Mouse (Mus musculus) layer of hippocampus, adult 11-12 months (tissue): ENCODE data around the gene Ddc.

Source experiments
- DNase-seq: peaks from one replicate; pipeline ENCODE4 v3.0.0; 2022; ENCODE audit warnings: low spot score

Gene Ddc

DNA sequence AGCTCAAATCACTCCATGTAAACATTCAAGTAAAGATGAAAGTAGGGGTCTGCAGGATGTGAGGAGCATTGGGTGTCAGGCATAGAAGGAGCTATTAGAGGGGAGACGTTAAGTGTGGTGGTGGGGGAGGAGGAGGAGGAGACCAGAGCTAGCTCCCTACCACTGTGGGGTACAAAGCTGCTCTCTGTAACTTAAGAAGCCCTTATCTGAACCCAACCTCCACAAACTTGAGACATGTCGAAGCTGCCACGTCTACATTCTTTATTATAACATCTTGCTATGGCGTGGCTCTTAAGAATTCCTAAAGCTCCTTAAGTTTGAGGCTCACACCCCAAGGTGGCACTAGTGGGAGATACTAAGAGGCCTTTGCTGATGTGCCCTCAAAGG is 20.1 kb downstream of the Ddc start:
- no peak for DNase-seq

DNA sequence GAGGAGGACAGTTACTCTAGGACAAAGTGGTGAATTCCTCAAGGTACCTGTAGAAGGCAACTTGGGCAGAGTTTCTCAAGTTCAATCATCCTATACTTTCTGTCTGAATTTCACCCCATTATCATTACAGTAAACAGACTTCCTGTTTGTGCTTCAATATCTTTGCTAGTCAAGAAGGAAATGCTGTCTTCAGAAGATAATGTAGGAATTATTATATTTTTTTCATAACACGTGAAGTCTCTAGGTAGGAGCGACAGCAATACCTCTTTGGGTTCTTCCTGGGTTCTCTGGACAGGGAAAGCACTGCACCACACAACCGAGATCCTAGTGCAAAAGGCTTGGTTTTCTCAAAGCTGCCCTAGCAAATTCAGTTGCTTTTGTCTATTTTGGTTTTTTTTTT is 21.6 kb downstream of the Ddc start:
- no peak for DNase-seq

DNA sequence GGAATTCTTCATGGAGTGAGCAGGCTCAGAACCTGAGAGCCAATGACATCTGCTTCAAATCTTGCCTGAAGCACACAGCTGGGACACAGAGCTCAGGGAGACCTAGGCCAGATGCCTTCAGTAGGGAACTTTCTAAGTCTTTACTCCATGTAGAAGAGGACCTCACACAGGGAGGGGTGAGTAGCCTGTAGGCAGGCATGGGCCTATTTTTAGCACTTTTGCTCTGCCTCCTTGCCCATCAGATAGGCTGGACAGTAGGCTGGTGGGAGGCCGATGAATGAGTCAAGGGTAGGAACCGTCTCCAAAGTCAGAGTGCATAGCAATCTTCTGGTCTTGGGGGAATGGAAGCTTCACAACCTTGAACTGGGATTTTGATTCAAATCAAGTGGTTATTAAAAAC is 22.7 kb downstream of the Ddc start:
- DNase-seq: no peak

DNA sequence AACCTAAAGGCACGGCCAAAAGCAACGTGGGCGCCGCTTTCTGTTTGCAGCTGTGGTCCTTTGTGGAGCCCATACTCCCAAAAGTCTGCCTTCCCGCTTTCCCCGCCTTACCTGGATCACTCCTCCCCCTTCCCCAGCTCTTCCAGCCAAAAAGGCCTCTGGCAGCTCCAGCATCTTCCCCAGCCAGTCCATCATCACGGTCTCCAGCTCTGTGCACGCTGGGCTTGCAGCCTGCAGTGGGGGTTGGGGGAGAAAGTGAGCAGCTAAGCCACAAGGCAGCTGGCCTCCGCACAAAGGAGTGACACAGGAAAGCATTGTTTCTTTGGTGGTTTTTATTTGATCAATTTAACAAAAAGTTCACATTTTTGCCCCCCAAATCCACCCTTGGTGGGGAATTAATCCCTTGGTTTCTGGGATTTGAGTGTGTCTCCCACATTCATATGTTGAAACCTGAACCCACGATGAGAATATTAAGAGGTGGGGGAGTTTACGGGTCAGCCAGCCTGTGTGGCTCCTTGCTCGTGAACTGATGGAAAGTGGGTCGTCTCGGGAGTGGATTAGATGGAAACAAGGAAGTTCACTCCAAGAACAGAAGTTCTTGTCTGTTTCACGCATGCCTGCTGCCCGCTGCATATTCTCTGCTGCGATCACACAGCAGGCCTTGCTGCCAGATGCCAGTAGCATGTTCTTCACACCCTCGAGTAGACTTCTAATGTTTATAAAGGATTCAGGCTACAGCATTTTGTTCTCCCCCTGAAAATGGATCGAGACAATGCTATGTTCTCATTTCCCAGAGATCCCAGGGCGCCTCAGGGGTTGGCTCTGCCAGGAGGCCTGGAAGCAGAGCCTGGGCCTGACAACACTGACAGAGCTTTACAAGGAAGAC is 24.7 kb downstream of the Ddc start:
- peak; percentile 13 for DNase-seq

DNA sequence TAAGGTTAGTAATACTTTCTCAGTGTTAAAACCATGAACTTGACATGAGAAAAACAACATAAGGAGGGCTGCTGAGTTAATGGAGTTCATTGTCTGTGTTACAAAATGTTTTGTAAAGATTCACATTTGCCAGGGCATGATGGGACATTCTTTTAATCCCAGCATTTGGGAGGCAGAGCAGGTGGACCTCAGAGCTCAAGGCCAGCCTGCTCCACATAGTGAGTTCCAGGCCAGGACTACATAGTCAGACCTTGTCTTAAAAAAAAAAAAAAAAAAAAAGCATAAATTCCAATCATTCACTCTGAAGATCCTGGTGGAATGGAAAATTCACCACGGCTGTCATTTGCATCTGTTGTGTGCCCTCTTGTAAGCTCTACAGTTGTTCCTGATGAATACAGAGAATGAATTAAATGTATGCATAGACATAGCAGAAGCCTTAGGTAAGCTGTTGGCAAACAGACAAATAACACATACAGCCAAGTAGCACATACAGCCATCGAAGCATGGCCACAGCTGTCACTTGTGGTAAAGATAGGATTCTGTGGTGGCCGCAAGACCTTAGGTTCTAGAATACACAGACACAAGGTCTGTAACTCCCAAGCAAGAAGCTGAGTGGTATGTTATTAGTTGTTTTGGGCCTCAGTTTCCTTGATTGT is 25.7 kb downstream of the Ddc start:
- DNase-seq: no peak

DNA sequence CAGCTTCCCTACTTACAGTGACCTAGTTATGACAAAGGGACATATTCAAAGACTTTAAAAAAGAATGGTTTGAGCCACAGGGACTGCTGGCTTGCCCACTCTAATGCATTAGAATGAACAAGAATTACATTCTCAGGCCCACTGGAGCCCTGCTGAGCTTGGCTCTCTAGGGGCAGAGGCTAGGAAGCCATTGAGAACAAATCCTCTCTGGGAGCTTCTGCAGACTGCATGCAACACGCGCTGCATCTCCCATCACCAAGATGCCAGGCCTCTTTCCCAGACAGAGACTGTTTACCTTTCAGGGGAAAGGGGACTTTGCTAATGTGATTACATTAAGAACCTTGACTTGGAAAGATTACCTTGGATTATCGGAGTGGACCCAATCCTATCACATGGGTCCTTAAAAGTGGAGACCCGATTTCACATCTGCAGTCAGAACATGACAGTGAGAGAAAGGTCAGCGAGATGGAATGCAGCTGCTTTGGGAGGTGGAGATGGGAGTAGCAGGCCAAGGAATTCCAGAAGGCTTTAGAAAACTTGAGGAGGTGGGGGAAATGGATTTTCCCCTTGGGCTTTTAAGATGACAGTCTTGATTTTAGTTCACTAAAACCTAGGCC is 26.6 kb downstream of the Ddc start:
- DNase-seq: no peak

DNA sequence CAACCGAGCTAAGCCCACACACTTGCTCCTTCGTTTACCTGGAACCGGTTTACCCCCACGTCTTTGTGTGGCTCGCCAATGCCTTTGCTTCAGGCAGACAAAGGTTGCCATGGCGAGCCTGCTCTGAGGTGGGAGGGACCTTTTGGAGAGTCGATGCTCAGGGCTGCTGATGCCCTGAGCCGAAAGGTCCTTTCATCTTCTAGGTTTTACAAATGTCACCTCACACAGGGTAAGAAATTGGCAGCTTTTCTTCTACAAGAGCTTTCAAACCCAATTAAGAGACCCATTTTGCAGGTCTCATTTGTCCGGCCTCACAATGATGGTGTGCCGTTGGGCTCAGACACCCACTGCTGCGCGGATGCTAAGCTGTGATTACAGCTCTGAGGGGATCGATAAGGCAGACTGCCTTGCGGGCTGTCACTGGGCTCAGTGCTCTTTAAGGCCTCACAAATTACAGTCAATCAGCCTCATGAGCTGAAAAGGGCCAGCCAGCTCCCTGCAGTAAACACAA is 29.9 kb downstream of the Ddc start:
- no peak for DNase-seq

DNA sequence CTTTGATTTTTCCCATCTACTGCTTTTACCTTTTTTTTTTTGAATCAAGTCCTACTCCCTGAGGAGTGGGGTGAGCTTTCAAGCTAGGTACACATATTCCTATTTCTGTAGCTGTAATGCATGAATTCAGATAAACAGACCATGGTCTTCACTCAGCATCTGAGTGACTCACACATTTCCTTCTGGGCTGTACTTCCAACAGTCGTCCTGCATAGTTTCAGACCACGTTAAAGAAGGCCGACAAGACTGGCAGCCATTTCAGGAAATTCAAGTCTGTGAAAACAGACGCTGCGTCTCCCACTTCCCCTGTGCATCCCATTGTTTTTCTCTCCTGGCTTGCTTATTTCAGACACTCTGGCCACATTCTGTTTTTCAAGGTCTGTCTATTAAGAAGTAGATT is 31.2 kb downstream of the Ddc start:
- no peak for DNase-seq

DNA sequence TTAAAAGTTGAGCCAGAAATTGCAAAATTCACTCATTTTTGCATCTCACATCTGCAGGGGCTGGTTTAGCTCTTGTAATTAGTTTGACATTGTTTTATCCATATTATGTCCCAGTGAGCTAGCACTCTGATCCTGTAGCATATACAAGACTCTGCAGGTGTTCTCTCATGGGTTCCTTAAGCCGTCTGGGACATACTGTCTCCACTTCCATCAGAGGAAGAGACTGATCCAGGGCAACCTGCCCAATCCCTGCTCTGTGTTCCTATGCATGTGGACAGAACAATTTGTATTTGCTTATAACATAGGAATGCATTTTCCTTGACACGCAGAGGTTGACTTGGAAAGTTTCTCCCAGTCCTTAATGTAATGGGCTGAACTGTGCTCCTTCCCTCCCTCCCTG is 32.8 kb downstream of the Ddc start:
- no peak for DNase-seq

DNA sequence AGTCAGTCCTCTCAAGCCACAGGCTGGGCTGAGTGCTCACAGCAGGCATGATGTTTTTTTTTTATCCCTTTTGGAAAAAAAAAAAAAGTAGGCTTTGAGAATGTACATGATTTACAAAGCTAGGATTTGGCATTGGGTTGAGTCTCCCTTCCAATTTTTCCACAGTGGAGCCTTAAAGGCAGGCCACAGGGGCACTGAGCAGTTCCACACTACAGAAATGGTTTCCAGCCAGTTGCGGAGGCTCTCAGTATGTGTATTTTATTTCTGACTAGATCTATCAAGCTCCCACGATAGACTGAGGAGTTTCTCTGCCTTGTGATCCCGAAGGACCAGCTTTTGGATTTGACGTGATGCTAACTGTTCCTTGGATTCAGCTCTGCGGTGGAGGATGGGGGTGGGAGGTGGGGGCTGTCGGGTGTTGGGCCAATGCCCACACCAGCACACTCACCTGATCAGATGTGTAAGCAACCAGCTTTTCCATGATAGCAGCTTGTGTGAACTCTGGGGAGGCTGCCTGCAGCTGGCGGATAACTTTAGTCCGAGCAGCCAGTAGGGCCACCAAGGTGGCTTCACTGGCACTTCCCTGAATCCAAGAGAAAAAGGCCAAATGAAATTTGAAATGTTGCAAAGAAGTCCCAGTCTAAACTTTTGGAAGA is 33.4 kb downstream of the Ddc start:
- DNase-seq: no peak

DNA sequence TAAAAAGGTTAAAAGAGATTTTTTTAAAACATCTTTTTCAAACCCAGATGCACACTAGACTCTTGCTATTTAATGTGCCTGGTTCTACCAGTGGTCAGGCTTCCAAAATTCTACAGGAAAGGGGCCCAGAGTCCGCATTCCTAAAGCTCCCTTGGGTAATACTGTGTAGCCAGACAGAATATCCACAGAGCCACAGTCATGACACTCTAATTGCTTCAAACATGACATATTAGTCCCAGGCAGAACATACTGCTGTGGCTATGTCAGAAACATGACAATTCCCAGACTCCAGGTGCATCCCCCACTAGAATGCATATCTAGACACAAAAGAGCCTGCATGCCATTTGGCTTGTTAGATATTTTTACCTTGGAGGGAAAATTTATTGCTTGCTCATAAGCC is 35.4 kb downstream of the Ddc start:
- DNase-seq: no peak

DNA sequence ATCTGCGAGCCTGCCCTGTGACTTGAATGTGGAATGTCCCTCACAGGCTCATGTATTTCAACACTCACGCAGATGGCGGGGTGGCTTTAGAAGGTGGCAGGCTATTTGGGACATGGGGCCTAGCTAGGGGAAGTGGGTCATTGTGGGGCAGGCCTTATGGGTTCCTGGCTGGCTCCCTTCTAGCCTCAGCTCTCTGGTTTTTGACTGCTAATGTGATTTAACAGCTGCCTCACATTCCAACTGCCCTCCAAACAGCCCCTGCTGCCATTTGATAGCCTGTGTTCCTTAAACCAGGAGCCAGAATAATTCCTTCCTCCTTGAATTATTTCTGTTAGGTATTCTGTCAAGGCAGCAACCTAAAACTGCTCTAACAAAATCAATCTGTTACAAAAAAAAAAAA is 41.0 kb downstream of the Ddc start:
- DNase-seq: no peak

DNA sequence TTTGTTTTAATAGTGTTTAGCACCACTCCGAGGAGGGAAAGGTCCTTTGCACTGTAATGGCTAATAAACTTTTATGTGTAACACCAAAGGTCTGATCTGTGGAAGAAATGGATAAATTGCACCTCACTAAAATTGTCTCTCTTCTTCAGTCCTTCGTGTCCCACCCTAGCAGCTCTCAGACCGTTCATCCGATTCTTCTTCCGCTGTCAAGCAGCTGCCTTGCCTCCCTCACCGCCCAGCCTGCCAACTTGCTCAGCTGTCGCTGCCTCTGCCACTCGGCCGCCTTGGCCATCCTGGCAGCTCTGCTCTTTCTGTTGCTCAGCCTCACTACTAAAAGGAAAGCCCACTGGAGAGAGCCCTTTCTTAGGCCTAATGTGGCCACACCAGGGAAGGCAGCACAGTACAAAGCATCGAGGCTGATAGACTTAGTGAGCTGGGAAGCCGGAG is 42.2 kb downstream of the Ddc start:
- peak; percentile 19 for DNase-seq

DNA sequence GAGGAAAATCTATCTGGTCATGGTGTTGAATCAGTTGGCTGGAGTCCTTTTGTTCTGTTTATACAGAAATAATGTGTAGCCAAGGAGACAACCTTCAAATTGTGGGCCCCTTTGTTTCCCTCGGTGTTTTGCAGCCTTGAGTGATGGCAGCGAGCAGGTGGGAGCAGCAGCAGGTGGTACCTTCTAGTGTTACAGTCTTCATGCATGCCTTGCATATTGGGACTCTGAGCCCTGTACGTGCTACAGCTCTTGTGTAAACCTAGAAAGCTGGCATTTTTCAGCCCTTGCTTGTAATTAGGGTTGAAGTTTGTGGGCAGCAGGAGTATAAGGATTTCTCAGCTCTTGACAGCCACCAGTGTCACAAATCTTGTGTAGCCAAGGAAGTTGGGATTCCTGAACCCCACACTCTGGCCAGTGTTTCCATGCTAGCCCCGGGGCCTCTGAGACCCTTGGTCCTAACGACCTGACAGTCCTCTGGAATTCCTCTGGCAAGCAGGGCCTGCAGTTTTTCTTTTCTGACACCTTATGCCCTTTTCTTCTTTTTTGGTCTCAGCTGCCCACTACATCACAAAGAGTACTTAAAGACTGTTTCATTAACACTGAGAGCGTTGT is 42.8 kb downstream of the Ddc start:
- DNase-seq: no peak

DNA sequence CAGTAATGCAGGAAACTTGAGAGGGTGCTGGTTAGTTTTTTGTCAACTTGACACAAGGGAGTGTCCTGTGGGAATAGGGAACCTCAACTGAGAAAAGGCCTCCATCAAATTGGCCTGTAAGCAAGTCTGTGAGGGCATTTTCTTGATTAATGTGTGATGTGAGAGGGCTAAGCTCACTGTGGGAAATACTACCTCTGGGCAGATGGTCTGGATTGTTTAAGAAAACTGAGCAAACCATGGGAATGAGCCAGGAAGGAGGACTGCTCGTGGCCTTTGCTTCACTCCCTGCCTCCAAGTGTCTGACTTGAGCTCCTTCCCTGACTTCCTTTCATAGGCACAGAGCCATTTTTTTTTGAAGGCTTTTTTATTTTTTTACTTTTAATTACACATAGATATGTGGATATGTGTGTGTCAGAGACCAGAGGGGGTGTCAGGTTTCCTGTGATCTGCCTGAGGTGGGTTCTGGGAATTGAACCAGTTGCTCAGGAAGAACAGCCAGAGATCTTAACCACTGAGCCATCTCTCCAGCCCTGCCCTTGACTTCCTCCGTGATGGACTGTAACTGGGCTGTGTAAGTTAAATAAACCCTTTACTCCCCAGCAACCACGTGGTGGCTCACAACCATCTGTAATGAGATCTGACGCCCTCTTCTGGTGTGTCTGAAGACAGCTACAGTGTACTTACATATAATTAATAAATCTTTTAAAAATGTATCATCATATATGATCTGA is 44.0 kb downstream of the Ddc start:
- no peak for DNase-seq

DNA sequence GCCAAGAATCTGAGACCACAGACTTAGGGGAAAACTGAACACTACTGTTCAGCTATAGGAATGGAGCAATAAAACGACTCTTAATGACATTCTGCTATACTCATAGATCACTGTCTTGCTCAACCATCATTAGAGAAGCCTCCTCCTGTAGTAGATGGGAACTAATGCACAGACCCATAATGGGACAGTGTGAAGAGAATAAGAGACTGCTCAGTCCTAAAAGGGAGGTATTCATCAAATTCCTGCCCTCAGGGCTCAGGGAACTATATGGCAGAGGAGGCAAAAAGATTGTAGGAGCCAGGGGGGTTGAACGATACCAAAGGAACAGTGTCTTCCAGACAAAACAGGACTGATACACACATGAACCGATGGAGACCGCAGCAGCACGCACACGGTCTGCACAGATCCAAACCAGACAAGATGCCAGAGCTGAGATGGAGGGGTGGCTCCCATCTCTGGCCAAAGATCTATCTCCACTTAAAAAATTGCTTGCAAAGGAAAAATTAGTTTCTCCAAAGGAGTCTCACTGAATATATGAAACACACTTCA is 45.9 kb downstream of the Ddc start:
- no peak for DNase-seq

DNA sequence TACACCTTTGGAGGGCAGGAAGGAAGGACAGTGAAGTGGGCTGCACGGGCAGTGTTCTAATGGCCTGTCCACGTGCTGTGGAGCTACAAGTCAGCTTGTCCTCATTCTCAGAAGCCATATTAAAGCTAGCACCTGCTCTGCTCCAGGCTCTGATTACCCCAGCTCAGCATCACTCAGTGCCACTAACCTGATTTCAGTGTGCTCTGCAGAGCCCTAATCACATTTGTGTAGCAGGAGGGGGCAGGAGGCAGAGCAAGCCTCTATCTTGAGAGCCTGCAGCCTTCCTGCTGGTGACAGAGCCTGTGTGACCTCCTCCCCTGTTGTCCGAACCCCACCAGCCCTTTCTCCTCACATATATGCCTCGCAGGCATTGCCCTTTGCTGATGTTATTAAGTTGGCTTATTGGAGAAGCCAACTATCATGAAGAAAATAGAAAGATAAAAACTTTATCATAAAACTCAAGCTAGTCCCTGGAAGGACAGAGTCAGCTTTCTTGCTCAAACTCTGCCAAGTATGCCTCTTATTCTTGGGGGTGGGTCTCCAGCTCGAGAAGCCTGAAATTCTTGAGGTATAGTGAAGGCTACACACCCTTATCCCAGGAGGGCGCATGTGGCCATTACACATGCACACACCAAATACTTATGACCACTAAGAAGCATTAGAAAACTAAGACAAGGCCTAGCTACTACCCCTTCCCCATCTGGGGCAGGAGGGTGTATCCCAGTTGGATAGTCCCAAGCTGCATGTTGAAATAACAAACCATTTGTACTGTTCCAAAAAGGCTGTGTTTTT is 47.3 kb downstream of the Ddc start:
- no peak for DNase-seq

DNA sequence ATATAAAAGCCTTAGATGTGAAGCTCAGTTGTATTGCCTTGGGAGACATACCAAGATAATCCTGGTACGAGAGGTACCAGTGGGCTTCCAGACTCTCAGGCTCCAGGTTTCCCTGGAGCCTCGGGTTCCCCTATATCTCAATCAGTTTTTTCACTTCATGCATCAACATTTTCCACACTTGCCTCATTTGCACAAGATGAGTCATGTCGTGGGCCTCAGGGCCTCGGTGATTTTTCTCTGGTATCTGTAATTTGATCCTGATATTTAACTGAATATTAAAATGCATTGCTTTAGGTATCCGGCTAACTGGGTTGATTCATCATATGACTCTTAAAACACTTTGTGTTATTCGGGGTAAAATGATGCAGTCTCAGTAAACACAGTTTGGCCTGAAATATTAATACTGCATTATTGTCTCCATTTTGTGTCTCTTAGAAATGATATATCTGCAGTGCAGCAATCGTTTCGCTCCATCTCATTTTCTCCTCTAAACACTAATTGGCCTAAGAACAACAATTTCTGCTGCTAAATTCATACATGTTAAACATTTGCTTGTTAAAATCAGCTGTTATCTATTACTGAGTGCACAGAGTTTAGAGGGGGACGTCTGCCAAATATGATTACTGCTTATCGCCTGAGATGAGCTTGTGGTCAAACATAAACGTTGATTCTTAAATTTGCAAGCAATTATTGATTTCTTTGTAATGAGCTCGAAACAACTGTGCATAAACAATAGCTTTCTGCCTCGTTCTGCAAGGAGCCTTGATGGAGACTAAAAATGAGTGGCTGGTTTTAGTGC is 48.2 kb downstream of the Ddc start:
- no peak for DNase-seq

DNA sequence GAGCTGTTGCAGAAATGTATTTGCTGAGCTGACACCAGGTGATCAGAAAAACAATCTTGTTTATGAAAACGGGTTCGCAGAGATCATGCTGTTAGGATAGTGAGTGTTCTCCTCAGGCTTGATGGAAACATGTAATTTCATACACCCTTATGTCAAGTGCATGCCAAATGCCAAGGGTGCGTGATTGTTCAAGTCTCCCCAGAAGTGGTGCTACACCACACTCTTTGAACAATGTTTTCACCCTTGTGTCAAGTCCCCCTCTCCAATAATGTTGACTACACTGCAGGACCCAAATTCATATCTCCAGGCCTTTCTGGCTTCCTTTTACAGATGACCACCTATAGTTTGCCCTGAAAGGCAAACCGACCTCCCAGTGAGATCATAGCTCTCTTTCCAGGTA is 49.5 kb downstream of the Ddc start:
- DNase-seq: no peak
